10 mouse cellular contexts compared by ENCODE assay signal in the genomic region with DNA sequence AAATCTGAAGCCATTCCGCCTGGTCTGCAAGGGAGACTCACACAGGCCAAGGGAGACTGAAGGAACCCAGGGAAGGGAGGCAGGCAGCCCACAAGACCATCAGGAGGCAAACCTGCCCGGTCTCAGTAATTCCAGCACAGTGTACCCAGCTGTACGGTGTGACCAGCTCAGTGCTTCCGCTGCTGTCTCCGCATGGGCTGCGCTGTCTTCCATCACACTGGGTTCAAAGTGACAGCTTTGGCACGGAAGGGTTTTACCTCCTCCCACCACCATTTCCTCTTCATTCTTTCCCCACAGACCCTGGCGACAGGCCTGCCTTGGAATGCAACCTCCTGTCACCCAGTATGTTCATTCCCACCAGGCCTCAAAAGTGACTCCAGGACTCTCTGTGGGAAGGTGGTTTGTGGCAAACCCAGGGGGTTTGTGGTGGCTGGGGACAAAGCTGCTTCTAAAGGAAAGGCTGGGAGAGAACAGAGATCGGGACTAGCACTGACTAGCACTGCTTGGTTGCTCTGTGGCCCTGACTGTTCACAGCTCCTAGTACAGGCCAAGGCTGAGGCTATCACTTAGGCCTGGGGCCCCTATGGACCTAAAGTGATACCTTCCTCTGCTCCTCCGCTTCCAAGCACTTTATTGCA.
DNase-seq lines count a peak whose midpoint lies in the region; ATAC-seq lines count a peak whose summit lies in the region.
"Had no signal": no experiment of that assay in that cellular context is flagged by ENCODE, and none has a peak within 500 bp of the region (broad histone marks: within the 10 kb centered on the region; RNA-seq: fewer than 3 reads in every experiment).

No protein-coding gene starts in this region.

- H3K9me3 ChIP-seq in midbrain, embryonic 15.5 days = no peaks in the 10 kb centered on the region
- no peaks in the 10 kb centered on the region for H3K9me3 ChIP-seq in midbrain, embryonic 11.5 days (ENCODE audit: control insufficient read depth, low read length)
- no peaks in the 10 kb centered on the region for H3K9me3 ChIP-seq in limb, embryonic 10.5 days (replicated peaks)
- H3K9me3 ChIP-seq: neural tube, embryonic 13.5 days; stomach, embryonic 15.5 days had no signal

- peak; percentile 54; the same call in 1 of the 2 replicates for ATAC-seq in midbrain, embryonic 15.5 days (replicated peaks)
- ATAC-seq in midbrain, embryonic 11.5 days (ENCODE audit: low FRiP score) = no peak

- no peak overlapping the region for H3K4me3 ChIP-seq in midbrain, embryonic 15.5 days
- no peak overlapping the region for H3K4me3 ChIP-seq in midbrain, embryonic 11.5 days (ENCODE audit: low read depth, low read length)
- no peak overlapping the region for H3K4me3 ChIP-seq in limb, embryonic 10.5 days
- H3K4me3 ChIP-seq: neural tube, embryonic 13.5 days; stomach, embryonic 15.5 days had no signal

- 63% methylated on average over 10 of the region's 10 CpGs for WGBS in midbrain, embryonic 15.5 days
- WGBS in midbrain, embryonic 11.5 days = 59% methylated on average over 10 of the region's 10 CpGs
- 53% methylated on average over 10 of the region's 10 CpGs for WGBS in limb, embryonic 10.5 days

- no peaks in the 10 kb centered on the region for H3K36me3 ChIP-seq in midbrain, embryonic 15.5 days (replicated peaks)
- H3K36me3 ChIP-seq in midbrain, embryonic 11.5 days (ENCODE audit: control insufficient read depth, insufficient read depth, low read length) = no peaks in the 10 kb centered on the region
- H3K36me3 ChIP-seq in limb, embryonic 10.5 days = no peaks in the 10 kb centered on the region
- H3K36me3 ChIP-seq: neural tube, embryonic 13.5 days; stomach, embryonic 15.5 days had no signal

- no peaks in the 10 kb centered on the region for H3K4me1 ChIP-seq in midbrain, embryonic 15.5 days
- no peaks in the 10 kb centered on the region for H3K4me1 ChIP-seq in midbrain, embryonic 11.5 days (ENCODE audit: control insufficient read depth, insufficient read depth, low read length)
- peaks cover 21% of the 10 kb centered on the region for H3K4me1 ChIP-seq in limb, embryonic 10.5 days
- H3K4me1 ChIP-seq: neural tube, embryonic 13.5 days had no signal

- DNase-seq in midbrain, embryonic 11.5 days (ENCODE audit: low spot score, missing footprints) = no peak
- DNase-seq in forelimb bud, embryonic 11.5 days (ENCODE audit: low read depth, low spot score) = peak; percentile 37
- peak; percentile 47 for DNase-seq in limb, embryonic 10.5 days (ENCODE audit: low spot score)
- DNase-seq in thymus, postnatal 25 days = peak; percentile 17
- DNase-seq in adrenal gland, postnatal 10 days = no peak
- no peak for DNase-seq in gastrocnemius, postnatal 25 days
- DNase-seq: kidney, adult 11 months had no signal

- no peaks in the 10 kb centered on the region for H3K27me3 ChIP-seq in midbrain, embryonic 15.5 days (replicated peaks)
- H3K27me3 ChIP-seq in midbrain, embryonic 11.5 days (ENCODE audit: control insufficient read depth, insufficient read depth, low read length) = no peaks in the 10 kb centered on the region
- H3K27me3 ChIP-seq in limb, embryonic 10.5 days (ENCODE audit: low read depth, poor library complexity, severe bottlenecking) = peaks cover 22% of the 10 kb centered on the region; the same call in 1 of the 2 replicates
- H3K27me3 ChIP-seq: neural tube, embryonic 13.5 days; stomach, embryonic 15.5 days had no signal

- no peak overlapping the region for H3K9ac ChIP-seq in midbrain, embryonic 15.5 days
- H3K9ac ChIP-seq in midbrain, embryonic 11.5 days (ENCODE audit: low read length) = no peak overlapping the region
- H3K9ac ChIP-seq: neural tube, embryonic 13.5 days; stomach, embryonic 15.5 days had no signal

- H3K4me2 ChIP-seq in midbrain, embryonic 15.5 days = no peak overlapping the region
- H3K4me2 ChIP-seq in midbrain, embryonic 11.5 days = no peak overlapping the region
- H3K4me2 ChIP-seq: neural tube, embryonic 13.5 days; stomach, embryonic 15.5 days had no signal

- no peak overlapping the region for H3K27ac ChIP-seq in midbrain, embryonic 15.5 days
- no peak overlapping the region for H3K27ac ChIP-seq in midbrain, embryonic 11.5 days (ENCODE audit: low read depth, low read length)
- peak overlapping the region; percentile 63; the same call in 1 of the 2 replicates for H3K27ac ChIP-seq in limb, embryonic 10.5 days
- H3K27ac ChIP-seq: neural tube, embryonic 13.5 days; stomach, embryonic 15.5 days had no signal

Comparison
In these comparisons a context has a peak if more than half of its experiments do, and no peak if none do; other contexts are left out.
1. DNase-seq: peak in forelimb bud, embryonic 11.5 days (single experiment), limb, embryonic 10.5 days (single experiment) and thymus, postnatal 25 days (single experiment); none in midbrain, embryonic 11.5 days (single experiment), adrenal gland, postnatal 10 days (single experiment) and gastrocnemius, postnatal 25 days (single experiment).